Mouse (Mus musculus) MEL (cell line): ENCODE data around the gene Slc38a5. TPM values are rescaled to one million over a fixed set of nuclear protein-coding genes. Genes with fewer than 3 reads are reported as not detected.

ENCODE experiments used
- DNase-seq: peaks from one replicate; pipeline ENCODE4 v3.0.0; 2011; ENCODE audit warnings: low read depth, low spot score
- H3K27ac ChIP-seq: 2 replicates; pipeline ENCODE4 v1.5.1; 2012; ENCODE audit warnings: low read depth, mild to moderate bottlenecking, control low read depth, low read length, moderate library complexity; ENCODE audit not compliant: control insufficient read depth
- H3K27me3 ChIP-seq, 2 experiments: fragments of 150-350 bp in 1 of 2; sonication (generic) in 1 of 2; 2 replicates each; pipeline ENCODE4 v1.6.1; 2012; ENCODE audit warnings: low read length in 2 of 2, mild to moderate bottlenecking in 2 of 2, improper control_type of control experiment in 1 of 2, moderate library complexity in 1 of 2; ENCODE audit not compliant: insufficient read depth in 2 of 2, control insufficient read depth in 1 of 2
- H3K36me3 ChIP-seq, 2 experiments: 2 replicates each; pipeline ENCODE4 v1.6.1; 2012 to 2014; ENCODE audit warnings: low read length in 2 of 2, improper control_type of control experiment in 1 of 2, inconsistent platforms in 1 of 2, mild to moderate bottlenecking in 1 of 2; ENCODE audit not compliant: insufficient read depth in 2 of 2, control insufficient read depth in 1 of 2
- H3K4me1 ChIP-seq, 2 experiments: fragments of 150-350 bp in 1 of 2; sonication (generic) in 1 of 2; 2 replicates each; pipeline ENCODE4 v1.6.1; 2012; ENCODE audit warnings: low read length in 2 of 2, improper control_type of control experiment in 1 of 2, mild to moderate bottlenecking in 1 of 2; ENCODE audit not compliant: insufficient read depth in 2 of 2, control insufficient read depth in 1 of 2
- H3K4me3 ChIP-seq, 2 experiments: fragments of 150-350 bp in 1 of 2; sonication (generic) in 1 of 2; 2 replicates each; pipeline ENCODE4 v1.5.1; 2012; ENCODE audit warnings: low read depth in 2 of 2, low read length in 2 of 2, mild to moderate bottlenecking in 2 of 2, moderate library complexity in 2 of 2, control low read depth in 1 of 2, improper control_type of control experiment in 1 of 2; ENCODE audit not compliant: control insufficient read depth in 1 of 2, insufficient read depth in 1 of 2
- H3K79me2 ChIP-seq: 2 replicates; pipeline ENCODE4 v1.6.1; 2012; ENCODE audit warnings: mild to moderate bottlenecking, low read length, moderate library complexity; ENCODE audit not compliant: control insufficient read depth, poor library complexity, insufficient read depth
- H3K9ac ChIP-seq: 2 replicates; pipeline ENCODE4 v1.6.1; 2012; ENCODE audit warnings: low read depth, mild to moderate bottlenecking, control low read depth, low read length, moderate library complexity; ENCODE audit not compliant: control insufficient read depth, poor library complexity, severe bottlenecking
- H3K9me3 ChIP-seq: fragments of 150-350 bp; sonication (generic); replicated peaks from 2 replicates; pipeline ENCODE4 v1.6.1; 2012; ENCODE audit warnings: mild to moderate bottlenecking, low read length, improper control_type of control experiment, moderate library complexity; ENCODE audit not compliant: insufficient read depth
- BHLHE40 ChIP-seq: IDR thresholded peaks from 2 replicates; pipeline ENCODE4 v1.6.1; 2012; ENCODE audit warnings: low read depth, mild to moderate bottlenecking, inconsistent platforms, low read length, improper control_type of control experiment, borderline replicate concordance
- CHD1 ChIP-seq: IDR thresholded peaks from 2 replicates; pipeline ENCODE4 v1.6.1; 2012; ENCODE audit warnings: low read depth, mild to moderate bottlenecking, inconsistent platforms, low read length, improper control_type of control experiment
- CHD2 ChIP-seq: IDR thresholded peaks from 2 replicates; pipeline ENCODE4 v1.6.1; 2011; ENCODE audit warnings: low read length, improper control_type of control experiment
- CTCF ChIP-seq, 3 experiments: IDR thresholded peaks in 2 of 3; conservative IDR thresholded peaks in 1 of 3; 2 replicates each; pipeline ENCODE4 v1.5.1; 2011 to 2012; ENCODE audit warnings: low read length in 3 of 3, low read depth in 2 of 3, mild to moderate bottlenecking in 2 of 3, improper control_type of control experiment in 1 of 3, inconsistent platforms in 1 of 3, mixed read lengths in 1 of 3, moderate library complexity in 1 of 3; ENCODE audit not compliant: control insufficient read depth in 1 of 3, insufficient read depth in 1 of 3, poor library complexity in 1 of 3, severe bottlenecking in 1 of 3
- ELF1 ChIP-seq: IDR thresholded peaks from 2 replicates; pipeline ENCODE4 v1.6.1; 2014; ENCODE audit warnings: low read depth, mild to moderate bottlenecking, inconsistent platforms, low read length, improper control_type of control experiment, moderate library complexity
- EP300 ChIP-seq, 2 experiments: IDR thresholded peaks; 2 replicates each; pipeline ENCODE4 v1.6.1; 2011; ENCODE audit warnings: improper control_type of control experiment in 2 of 2, low read length in 2 of 2, low read depth in 1 of 2, mild to moderate bottlenecking in 1 of 2
- ETS1 ChIP-seq: IDR thresholded peaks from 2 replicates; pipeline ENCODE4 v1.6.1; 2012; ENCODE audit warnings: low read depth, mild to moderate bottlenecking, inconsistent platforms, low read length, improper control_type of control experiment, moderate library complexity
- GATA1 ChIP-seq: IDR thresholded peaks from 2 replicates; pipeline ENCODE4 v1.6.1; 2011; ENCODE audit warnings: low read depth, low read length, improper control_type of control experiment
- HCFC1 ChIP-seq: IDR thresholded peaks from 2 replicates; pipeline ENCODE4 v1.6.1; 2012; ENCODE audit warnings: low read depth, mild to moderate bottlenecking, inconsistent platforms, low read length, improper control_type of control experiment, moderate library complexity
- KAT2A ChIP-seq: conservative IDR thresholded peaks from 2 replicates; pipeline ENCODE4 v1.6.1; 2012; ENCODE audit warnings: low read depth, low read length, improper control_type of control experiment, inconsistent platforms
- MAFK ChIP-seq: IDR thresholded peaks from 2 replicates; pipeline ENCODE4 v1.6.1; 2011; ENCODE audit warnings: low read depth, mild to moderate bottlenecking, low read length, improper control_type of control experiment, borderline replicate concordance
- MAX ChIP-seq: IDR thresholded peaks from 2 replicates; pipeline ENCODE4 v1.6.1; 2011; ENCODE audit warnings: low read length, improper control_type of control experiment
- MAZ ChIP-seq: IDR thresholded peaks from 2 replicates; pipeline ENCODE4 v1.6.1; 2012; ENCODE audit warnings: low read depth, mild to moderate bottlenecking, inconsistent platforms, low read length, improper control_type of control experiment
- MEF2A ChIP-seq: IDR thresholded peaks from 2 replicates; pipeline ENCODE4 v1.6.1; 2014; ENCODE audit warnings: low read depth, mild to moderate bottlenecking, inconsistent platforms, low read length, improper control_type of control experiment; ENCODE audit not compliant: poor library complexity, insufficient replicate concordance, severe bottlenecking; ENCODE audit errors: extremely low read depth
- MXI1 ChIP-seq: IDR thresholded peaks from 2 replicates; pipeline ENCODE4 v1.6.1; 2011; ENCODE audit warnings: mild to moderate bottlenecking, low read depth, low read length, improper control_type of control experiment
- MYB ChIP-seq: IDR thresholded peaks from 2 replicates; pipeline ENCODE4 v1.6.1; 2011; ENCODE audit warnings: mild to moderate bottlenecking, low read depth, low read length, improper control_type of control experiment
- MYC ChIP-seq: IDR thresholded peaks from 2 replicates; pipeline ENCODE4 v1.6.1; 2011; ENCODE audit warnings: low read depth, mild to moderate bottlenecking, low read length, improper control_type of control experiment, moderate library complexity
- POLR2A ChIP-seq, 2 experiments: IDR thresholded peaks; 2 replicates each; pipeline ENCODE4 v1.6.1; 2011 to 2012; ENCODE audit warnings: low read length in 2 of 2, mild to moderate bottlenecking in 2 of 2, control low read depth in 1 of 2, improper control_type of control experiment in 1 of 2, low read depth in 1 of 2, moderate library complexity in 1 of 2; ENCODE audit not compliant: control insufficient read depth in 1 of 2, insufficient read depth in 1 of 2, poor library complexity in 1 of 2
- POLR2AphosphoS2 ChIP-seq: IDR thresholded peaks from 2 replicates; pipeline ENCODE4 v1.6.1; 2011; ENCODE audit warnings: low read length, improper control_type of control experiment
- POLR2AphosphoS5 ChIP-seq: IDR thresholded peaks from 2 replicates; pipeline ENCODE4 v1.6.1; 2012; ENCODE audit warnings: low read depth, borderline replicate concordance, mild to moderate bottlenecking, inconsistent platforms, low read length, moderate library complexity, mixed read lengths
- RCOR1 ChIP-seq: IDR thresholded peaks from 2 replicates; pipeline ENCODE4 v1.6.1; 2012; ENCODE audit warnings: low read depth, mild to moderate bottlenecking, inconsistent platforms, low read length, improper control_type of control experiment
- SIN3A ChIP-seq: IDR thresholded peaks from 2 replicates; pipeline ENCODE4 v1.6.1; 2012; ENCODE audit warnings: low read length, improper control_type of control experiment, inconsistent platforms
- SMC3 ChIP-seq: IDR thresholded peaks from 2 replicates; pipeline ENCODE4 v1.6.1; 2011; ENCODE audit warnings: low read depth, low read length, improper control_type of control experiment
- TAL1 ChIP-seq: IDR thresholded peaks from 2 replicates; pipeline ENCODE4 v1.6.1; 2012; ENCODE audit warnings: mild to moderate bottlenecking, inconsistent platforms, low read length, moderate library complexity, mixed read lengths
- TBP ChIP-seq: IDR thresholded peaks from 2 replicates; pipeline ENCODE4 v1.8.0; 2011; ENCODE audit warnings: low read depth, low read length, improper control_type of control experiment
- TCF12 ChIP-seq: IDR thresholded peaks from 2 replicates; pipeline ENCODE4 v1.6.1; 2014; ENCODE audit warnings: low read depth, mild to moderate bottlenecking, inconsistent platforms, low read length, improper control_type of control experiment, moderate library complexity
- USF1 ChIP-seq: IDR thresholded peaks from 2 replicates; pipeline ENCODE4 v1.6.1; 2014; ENCODE audit warnings: low read depth, mild to moderate bottlenecking, inconsistent platforms, low read length, improper control_type of control experiment, moderate library complexity
- USF2 ChIP-seq, 2 experiments: IDR thresholded peaks; 2 replicates each; pipeline ENCODE4 v1.6.1; 2011 to 2012; ENCODE audit warnings: improper control_type of control experiment in 2 of 2, low read length in 2 of 2, borderline replicate concordance in 1 of 2, inconsistent platforms in 1 of 2, low read depth in 1 of 2, mild to moderate bottlenecking in 1 of 2; ENCODE audit not compliant: insufficient read depth in 1 of 2
- ZC3H11A ChIP-seq: IDR thresholded peaks from 2 replicates; pipeline ENCODE4 v1.6.1; 2012; ENCODE audit warnings: low read depth, mild to moderate bottlenecking, inconsistent platforms, low read length, improper control_type of control experiment
- ZKSCAN1 ChIP-seq: IDR thresholded peaks from 2 replicates; pipeline ENCODE4 v1.6.1; 2012; ENCODE audit warnings: low read depth, mild to moderate bottlenecking, inconsistent platforms, low read length, improper control_type of control experiment, moderate library complexity
- ZMIZ1 ChIP-seq: IDR thresholded peaks from 2 replicates; pipeline ENCODE4 v1.6.1; 2012; ENCODE audit warnings: low read depth, mild to moderate bottlenecking, inconsistent platforms, low read length, improper control_type of control experiment, moderate library complexity
- ZNF384 ChIP-seq: IDR thresholded peaks from 2 replicates; pipeline ENCODE4 v1.6.1; 2012; ENCODE audit warnings: low read depth, mild to moderate bottlenecking, inconsistent platforms, low read length, improper control_type of control experiment
- polyA plus RNA-seq, 2 experiments: library from polyadenylated mRNA; stranded (reverse) in 1 of 2; unstranded in 1 of 2; fragments of >175 nt in 1 of 2; fragments of >200 nt in 1 of 2; gene quantifications; 2 replicates each; pipeline versions ENCODE4 v1.2.1 to v1.2.4; 2012; ENCODE audit warnings: low replicate concordance in 2 of 2, low read depth in 1 of 2; ENCODE audit not compliant: insufficient read length in 2 of 2, insufficient read depth in 1 of 2, missing spikeins in 1 of 2
- total RNA-seq: library from RNA; depleted of rRNA; stranded (reverse); fragments of 300-350 nt; gene quantifications from 2 replicates; pipeline ENCODE4 v1.2.3, GENCODE M21; 2012

The Slc38a5 gene
- total and polyA plus RNA-seq, 3 experiments = 100 to 146 TPM; not detected in 1

DNA sequence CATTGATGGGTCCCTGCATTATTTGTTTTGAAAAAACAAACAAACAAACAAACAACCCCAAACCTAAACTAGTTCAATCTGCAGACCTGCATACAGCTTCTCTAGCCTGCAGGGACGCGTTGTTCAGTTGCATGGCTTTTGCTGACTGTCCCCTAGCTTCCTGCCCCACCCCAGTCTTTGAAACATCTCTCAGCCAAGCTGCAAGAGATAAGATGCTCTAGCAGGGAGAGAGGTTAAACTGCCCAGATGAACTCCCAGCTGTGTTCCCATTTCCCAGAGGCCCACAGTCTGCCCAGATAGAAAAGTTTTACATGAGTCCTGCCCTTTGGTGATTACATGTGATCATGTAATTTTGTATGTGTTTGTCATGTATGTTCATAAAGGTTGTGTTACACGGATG is 6.7 kb upstream of the Slc38a5 start (continued):
- TF ChIP-seq MAFK (no peak), HCFC1 (peak; percentile 55; the same call in 1 of the 2 replicates), POLR2A (IDR thresholded peaks at IDR 0.05; ENCODE audit: control insufficient read depth in 1 of 2, insufficient read depth in 1 of 2, low read depth in 1 of 2, low read length in 2 of 2, poor library complexity in 1 of 2) (peak in 1 of 2 experiments; percentile 73; a peak in 2 of 4 replicates), KAT2A (0 out of 2 replicates have a peak, but pooled peaks have one; percentile 36), USF1 (no peak), ZNF384 (no peak), CHD2 (no peak)

DNA sequence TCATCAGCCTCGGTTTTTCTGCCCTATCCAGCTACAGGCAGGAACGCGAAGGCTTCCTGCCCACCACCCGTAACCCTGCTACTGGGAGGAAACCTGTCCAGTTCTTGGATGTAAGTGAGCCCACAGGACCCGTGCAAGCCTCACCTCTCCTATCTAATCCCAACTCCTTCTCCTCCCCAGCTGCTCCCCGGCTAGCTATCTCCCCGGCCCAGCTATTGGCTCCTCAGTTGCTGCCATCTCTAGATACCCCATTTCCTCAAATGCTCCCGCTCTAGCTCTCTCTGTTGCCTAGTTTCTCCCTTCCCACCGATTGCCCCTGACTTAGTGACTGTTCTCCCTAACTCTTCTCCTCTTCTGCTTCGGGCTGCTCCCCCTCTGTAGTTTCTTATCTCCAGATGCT is 1.1 kb downstream of the Slc38a5 start:
- Histone ChIP-seq H3K4me1 (peaks cover 2 to 8% of the 10 kb centered on the region in 2 experiments), H3K9me3 (no peaks in the 10 kb centered on the region), H3K4me3 (peak overlapping the region; percentile 59 to 64), H3K27me3 (no peaks in the 10 kb centered on the region), H3K79me2 (no peaks in the 10 kb centered on the region; the same call in 1 of the 2 replicates), H3K27ac (peak overlapping the region; percentile 50), H3K36me3 (peaks cover 0 to 6% of the 10 kb centered on the region in 2 experiments; a peak in 2 of 4 replicates), H3K9ac (peak overlapping the region; percentile 64)
- peak; percentile 97 for TF ChIP-seq TAL1
- no peak for TF ChIP-seq ZC3H11A
- no peak for TF ChIP-seq MXI1
- TF ChIP-seq POLR2A (IDR thresholded peaks at IDR 0.05; ENCODE audit: control insufficient read depth in 1 of 2, insufficient read depth in 1 of 2, low read depth in 1 of 2, low read length in 2 of 2, poor library complexity in 1 of 2) = no peak
- TF ChIP-seq TCF12 = peak; percentile 97
- TF ChIP-seq MEF2A = no peak
- no peak for TF ChIP-seq SMC3
- peak; percentile 44; the same call in 1 of the 2 replicates for TF ChIP-seq MAZ
- TF ChIP-seq GATA1 = peak; percentile 86
- TF ChIP-seq USF1 = no peak
- no peak for TF ChIP-seq POLR2AphosphoS5
- TF ChIP-seq RCOR1 = peak; percentile 54; the same call in 1 of the 2 replicates
- no peak for TF ChIP-seq POLR2AphosphoS2
- peak; percentile 33; the same call in 1 of the 2 replicates for TF ChIP-seq ELF1
- no peak for TF ChIP-seq MAX
- no peak for TF ChIP-seq MYC
- no peak for TF ChIP-seq CHD2
- TF ChIP-seq BHLHE40 = peak; percentile 56; the same call in 1 of the 2 replicates
- TF ChIP-seq SIN3A = no peak
- TF ChIP-seq ZNF384 = no peak
- peak; percentile 86 to 91 for TF ChIP-seq EP300 (IDR thresholded peaks at IDR 0.05; ENCODE audit: low read depth in 1 of 2, low read length in 2 of 2)
- no peak for TF ChIP-seq USF2 (IDR thresholded peaks at IDR 0.05; ENCODE audit: borderline replicate concordance in 1 of 2, insufficient read depth in 1 of 2, low read depth in 1 of 2, low read length in 2 of 2)
- no peak for TF ChIP-seq ZMIZ1
- TF ChIP-seq MYB = peak; percentile 35; the same call in 1 of the 2 replicates
- TF ChIP-seq ZKSCAN1 = no peak
- no peak for TF ChIP-seq MAFK
- peak; percentile 86 for TF ChIP-seq TBP
- no peak for TF ChIP-seq CTCF (IDR thresholded peaks at IDR 0.05 in 2 of 3, conservative IDR thresholded peaks at IDR 0.05 in 1 of 3; ENCODE audit: control insufficient read depth in 1 of 3, insufficient read depth in 1 of 3, low read depth in 2 of 3, low read length in 3 of 3, poor library complexity in 1 of 3, severe bottlenecking in 1 of 3)
- peak; percentile 76 for TF ChIP-seq ETS1
- no peak for TF ChIP-seq CHD1
- TF ChIP-seq HCFC1 = no peak
- peak; percentile 88 for DNase-seq
